Mouse (Mus musculus): Measurements from ENCODE around the gene Tedc1. TPM values are rescaled to one million over a fixed set of nuclear protein-coding genes. Genes with fewer than 3 reads are reported as not detected.

Gene Tedc1
- polyA plus RNA-seq (2014; fragmentation: Nextera tagmentation; extraction: Ambion mirVana), result 30.6 and 36.0 TPM in 2 replicates

DNA sequence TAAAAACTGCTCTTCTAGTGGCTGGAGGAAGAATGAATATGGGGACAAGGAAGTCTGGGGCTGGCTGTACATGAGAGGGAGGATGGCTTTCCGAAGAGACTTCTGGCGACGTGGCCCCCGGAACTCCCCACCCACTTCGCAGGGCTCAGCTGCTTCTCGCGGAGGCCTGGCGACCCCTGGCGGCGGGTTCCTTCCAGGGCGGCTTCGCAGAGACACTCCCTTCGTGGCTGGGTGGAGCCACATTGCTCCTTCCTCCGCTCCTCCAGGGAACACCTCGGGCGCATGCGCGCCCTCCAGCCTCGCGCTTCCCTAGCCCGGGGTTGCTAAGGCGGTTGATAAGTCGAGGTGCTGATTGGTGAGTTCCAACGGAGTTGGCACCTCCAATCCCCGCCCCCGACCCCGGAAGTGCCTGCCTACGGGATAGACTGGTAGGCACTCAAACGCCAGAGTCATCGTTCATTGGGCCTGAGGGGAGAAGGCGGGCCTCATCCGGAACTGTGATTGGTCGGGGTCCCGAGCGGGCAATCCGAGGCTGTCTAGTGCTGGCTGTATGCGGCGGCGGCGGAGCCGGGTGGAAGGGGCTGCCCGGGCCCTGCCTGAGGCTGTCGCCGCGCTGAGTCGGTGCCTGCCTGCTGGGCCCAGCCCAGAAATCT, at the start of gene Tedc1:
TSS of gene Tedc1 (plus strand) at position 535 of the 653 bp plus-strand sequence.
- H3K4me1 ChIP-seq (ENCODE audit: control insufficient read depth, insufficient read depth, low read length), result peaks cover 15% of the 10 kb centered on the region
- peaks cover 3% of the 10 kb centered on the region; the same call in 1 of the 2 replicates for H3K36me3 ChIP-seq (ENCODE audit: control insufficient read depth, insufficient read depth, low read length)
- 0 out of 2 replicates have a peak within 1 kb of the TSS, but pooled peaks have one; percentile 20 for H3K27ac ChIP-seq (ENCODE audit: low read depth, low read length)
- no peaks in the 10 kb centered on the region for H3K9me3 ChIP-seq (ENCODE audit: control insufficient read depth, low read length)
- DNase-seq (ENCODE audit: low spot score) (peak; percentile 99), ATAC-seq (ENCODE audit: insufficient read depth, low FRiP score, low TSS enrichment) (peak; percentile 98)
- peak within 1 kb of the TSS; percentile 59 for H3K4me3 ChIP-seq (ENCODE audit: low read depth, low read length)
- peak within 1 kb of the TSS; percentile 82 for H3K4me2 ChIP-seq (ENCODE audit: low read depth)
- WGBS, result under 1% methylated on average over 46 of the region's 46 CpGs
- H3K27me3 ChIP-seq (ENCODE audit: control insufficient read depth, insufficient read depth, low read length), result peaks cover 17% of the 10 kb centered on the region
- H3K9ac ChIP-seq (ENCODE audit: low read length), result peak within 1 kb of the TSS; percentile 62

DNA sequence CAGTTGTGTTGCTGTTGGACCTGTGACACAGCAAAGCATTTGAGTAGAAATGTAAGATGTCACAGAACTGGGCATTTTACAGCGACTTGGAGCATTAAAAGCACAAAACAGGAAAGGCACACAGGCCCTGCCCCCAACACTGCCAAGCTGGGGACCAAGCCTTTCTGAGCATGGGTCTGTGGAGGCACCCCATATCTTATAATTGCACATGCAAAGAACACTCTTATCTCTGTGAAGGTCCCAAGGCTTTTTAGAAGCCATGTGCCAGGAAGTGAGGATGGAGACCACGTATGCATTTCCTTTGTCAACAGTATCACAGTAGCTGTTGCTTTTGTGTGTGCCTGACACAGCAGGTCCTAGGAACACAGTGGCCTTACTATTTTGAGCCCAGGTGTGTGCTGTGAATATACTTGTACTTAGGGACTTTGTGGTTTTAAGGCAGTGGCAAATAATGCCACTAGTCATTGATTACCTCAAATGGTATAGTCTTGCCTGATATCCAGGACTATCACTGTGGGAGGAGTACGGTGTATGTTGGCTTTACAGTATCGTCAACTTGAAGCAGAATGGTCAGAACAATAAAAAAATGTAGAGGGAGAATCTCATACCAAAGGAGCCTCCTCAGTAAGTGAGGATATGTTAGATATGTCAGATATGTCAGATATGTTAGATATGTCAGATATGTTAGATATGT, 48.6 kb upstream of the Tedc1 start:
- H3K27me3 ChIP-seq (ENCODE audit: control insufficient read depth, insufficient read depth, low read length), result no peaks in the 10 kb centered on the region
- H3K4me2 ChIP-seq (ENCODE audit: low read depth), result no peak overlapping the region
- H3K4me3 ChIP-seq (ENCODE audit: low read depth, low read length), result no peak overlapping the region
- no peaks in the 10 kb centered on the region; the same call in 1 of the 2 replicates for H3K4me1 ChIP-seq (ENCODE audit: control insufficient read depth, insufficient read depth, low read length)
- no peak overlapping the region for H3K9ac ChIP-seq (ENCODE audit: low read length)
- WGBS, result 92% methylated on average over 4 of the region's 4 CpGs
- no peak for ATAC-seq (ENCODE audit: insufficient read depth, low FRiP score, low TSS enrichment)
- no peaks in the 10 kb centered on the region for H3K36me3 ChIP-seq (ENCODE audit: control insufficient read depth, insufficient read depth, low read length)
- no peak for DNase-seq (ENCODE audit: low spot score)
- H3K9me3 ChIP-seq (ENCODE audit: control insufficient read depth, low read length), result no peaks in the 10 kb centered on the region
- no peak overlapping the region for H3K27ac ChIP-seq (ENCODE audit: low read depth, low read length)

DNA sequence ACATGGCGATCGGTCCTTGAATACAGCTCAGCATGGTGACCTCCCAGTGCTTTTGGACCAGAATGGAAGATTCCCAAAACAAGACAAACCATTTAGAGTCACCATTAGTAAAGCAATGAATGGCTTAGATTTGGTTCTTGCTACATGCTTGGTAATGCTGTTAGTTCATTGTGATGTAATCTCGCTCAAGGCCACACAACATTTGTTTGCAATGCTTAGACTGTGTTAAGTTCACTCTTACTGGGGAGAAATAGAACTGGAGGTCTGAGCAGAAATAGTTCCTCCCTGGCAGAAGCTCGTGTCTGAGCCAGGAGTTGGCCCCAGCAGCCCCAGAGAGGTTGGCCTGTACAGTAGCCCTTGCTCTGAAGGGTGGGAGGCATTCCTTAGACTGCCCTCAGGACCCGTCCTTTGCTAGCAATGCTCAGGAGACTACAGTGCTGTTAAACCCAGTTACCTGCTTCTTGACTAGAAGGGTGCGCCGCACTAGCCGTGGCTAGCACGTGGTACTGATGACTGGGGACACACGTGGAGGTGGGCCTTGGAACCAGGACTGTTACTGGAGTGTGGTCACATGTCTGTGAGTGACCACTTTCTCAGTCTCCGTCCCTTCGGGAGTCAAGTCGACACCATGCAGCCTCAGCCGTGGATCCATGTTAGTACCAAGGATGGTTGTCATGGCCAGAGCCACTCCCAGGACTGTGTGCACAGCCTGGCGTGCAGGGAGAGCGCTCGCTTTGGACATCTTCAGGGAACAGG, 47.5 kb upstream of the Tedc1 start:
- Histone ChIP-seq H3K9me3 (ENCODE audit: control insufficient read depth, low read length) (no peaks in the 10 kb centered on the region), H3K4me1 (ENCODE audit: control insufficient read depth, insufficient read depth, low read length) (no peaks in the 10 kb centered on the region; the same call in 1 of the 2 replicates), H3K4me2 (ENCODE audit: low read depth) (no peak overlapping the region), H3K27me3 (ENCODE audit: control insufficient read depth, insufficient read depth, low read length) (no peaks in the 10 kb centered on the region), H3K4me3 (ENCODE audit: low read depth, low read length) (no peak overlapping the region), H3K27ac (ENCODE audit: low read depth, low read length) (no peak overlapping the region; the same call in 1 of the 2 replicates), H3K36me3 (ENCODE audit: control insufficient read depth, insufficient read depth, low read length) (peaks cover 2% of the 10 kb centered on the region; the same call in 1 of the 2 replicates), H3K9ac (ENCODE audit: low read length) (no peak overlapping the region)
- no peak for ATAC-seq (ENCODE audit: insufficient read depth, low FRiP score, low TSS enrichment)
- 87% methylated on average over 17 of the region's 17 CpGs for WGBS
- DNase-seq (ENCODE audit: low spot score), result no peak

DNA sequence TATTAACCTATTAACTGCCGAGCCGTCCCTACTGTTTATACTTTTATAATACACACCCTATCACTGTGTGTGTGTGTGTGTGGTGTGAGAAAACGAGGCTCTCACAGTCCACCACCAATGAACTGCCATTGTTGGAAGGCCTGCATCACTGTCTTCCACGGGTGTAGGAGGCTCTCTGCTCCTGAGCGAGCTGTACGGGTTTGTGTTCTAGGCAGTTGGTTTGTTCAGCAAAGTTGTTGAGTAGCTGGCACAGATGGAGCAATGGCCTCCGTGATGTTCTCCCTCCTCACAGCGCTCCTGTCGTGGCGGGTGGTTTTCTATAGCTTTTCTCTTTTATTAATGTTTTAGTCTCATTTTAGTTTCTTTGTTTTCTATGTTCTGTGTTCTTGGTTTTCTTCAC, 46.4 kb upstream of the Tedc1 start:
- WGBS, result 92% methylated on average over 10 of the region's 10 CpGs
- Histone ChIP-seq H3K9me3 (ENCODE audit: control insufficient read depth, low read length) (no peaks in the 10 kb centered on the region), H3K9ac (ENCODE audit: low read length) (no peak overlapping the region), H3K4me2 (ENCODE audit: low read depth) (no peak overlapping the region), H3K36me3 (ENCODE audit: control insufficient read depth, insufficient read depth, low read length) (peaks cover 5% of the 10 kb centered on the region; the same call in 1 of the 2 replicates), H3K27me3 (ENCODE audit: control insufficient read depth, insufficient read depth, low read length) (no peaks in the 10 kb centered on the region), H3K27ac (ENCODE audit: low read depth, low read length) (no peak overlapping the region), H3K4me1 (ENCODE audit: control insufficient read depth, insufficient read depth, low read length) (no peaks in the 10 kb centered on the region; the same call in 1 of the 2 replicates), H3K4me3 (ENCODE audit: low read depth, low read length) (no peak overlapping the region)
- DNase-seq (ENCODE audit: low spot score) (no peak), ATAC-seq (ENCODE audit: insufficient read depth, low FRiP score, low TSS enrichment) (no peak)

DNA sequence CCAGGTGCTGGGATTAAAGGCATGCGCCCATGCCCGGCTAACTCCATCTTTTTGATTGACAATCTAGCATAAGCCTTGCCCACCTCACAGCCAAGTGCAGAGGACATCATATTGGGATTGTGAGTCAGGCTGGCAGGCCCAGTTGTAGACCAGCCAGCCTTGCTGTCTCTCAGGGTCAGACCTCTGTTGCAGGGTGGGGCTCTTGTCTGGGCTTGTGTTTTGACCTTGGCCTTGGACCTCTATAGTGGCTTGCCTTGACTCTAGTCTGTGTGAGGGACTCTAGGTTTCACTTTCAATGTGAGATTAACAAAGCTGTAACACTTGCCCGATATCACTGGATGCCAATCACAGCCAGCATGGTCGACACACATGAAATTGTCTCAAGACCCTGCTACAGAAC, 42.1 kb upstream of the Tedc1 start:
- no peaks in the 10 kb centered on the region for H3K9me3 ChIP-seq (ENCODE audit: control insufficient read depth, low read length)
- WGBS, result 91% methylated on average over 4 of the region's 4 CpGs
- no peaks in the 10 kb centered on the region for H3K4me1 ChIP-seq (ENCODE audit: control insufficient read depth, insufficient read depth, low read length)

DNA sequence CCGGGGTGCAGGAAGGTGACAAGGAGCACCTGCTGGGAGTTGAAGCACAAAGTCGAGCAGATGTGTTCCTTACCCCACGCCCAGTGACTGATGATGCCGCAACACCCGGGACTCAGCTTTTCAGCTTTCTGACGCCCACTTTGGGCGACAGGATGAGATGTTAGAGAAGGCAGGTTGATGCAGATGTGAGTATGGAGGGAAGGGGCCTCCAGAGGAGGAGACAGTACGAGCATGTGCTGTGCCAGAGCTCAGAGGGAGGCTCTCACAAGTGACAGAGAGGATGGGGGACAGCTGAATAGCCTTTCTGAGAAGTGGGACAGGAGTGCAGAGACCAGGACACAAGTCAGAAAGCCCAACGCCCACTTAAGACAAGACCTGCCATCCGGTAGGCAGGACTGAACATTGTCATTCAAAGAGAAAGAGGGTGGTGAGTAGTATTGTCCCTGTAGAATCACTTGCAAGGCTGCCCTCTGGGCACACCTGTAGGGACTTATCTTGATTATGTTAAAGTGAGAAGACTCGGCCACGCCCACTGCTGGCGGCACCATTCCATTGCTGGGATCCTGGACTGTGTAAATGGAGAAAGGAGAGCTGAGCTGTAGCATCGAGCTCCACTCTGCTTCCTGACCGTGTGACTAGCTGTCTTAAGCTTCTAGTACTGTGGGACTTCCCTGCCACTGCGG, 41.2 kb upstream of the Tedc1 start:
- DNase-seq (ENCODE audit: low spot score), result no peak
- H3K4me2 ChIP-seq (ENCODE audit: low read depth), result no peak overlapping the region
- peaks cover 19% of the 10 kb centered on the region for H3K36me3 ChIP-seq (ENCODE audit: control insufficient read depth, insufficient read depth, low read length)
- no peaks in the 10 kb centered on the region for H3K27me3 ChIP-seq (ENCODE audit: control insufficient read depth, insufficient read depth, low read length)
- 86% methylated on average over 16 of the region's 16 CpGs for WGBS
- no peaks in the 10 kb centered on the region for H3K9me3 ChIP-seq (ENCODE audit: control insufficient read depth, low read length)
- no peaks in the 10 kb centered on the region for H3K4me1 ChIP-seq (ENCODE audit: control insufficient read depth, insufficient read depth, low read length)
- H3K9ac ChIP-seq (ENCODE audit: low read length), result no peak overlapping the region
- ATAC-seq (ENCODE audit: insufficient read depth, low FRiP score, low TSS enrichment), result no peak
- no peak overlapping the region for H3K27ac ChIP-seq (ENCODE audit: low read depth, low read length)
- H3K4me3 ChIP-seq (ENCODE audit: low read depth, low read length), result no peak overlapping the region

More for the DNA sequence above, 42.1 kb upstream of the Tedc1 start:
- H3K27ac ChIP-seq (ENCODE audit: low read depth, low read length), result no peak overlapping the region
- H3K36me3 ChIP-seq (ENCODE audit: control insufficient read depth, insufficient read depth, low read length), result peaks cover 19% of the 10 kb centered on the region
- H3K4me3 ChIP-seq (ENCODE audit: low read depth, low read length), result no peak overlapping the region
- H3K9ac ChIP-seq (ENCODE audit: low read length), result no peak overlapping the region
- no peak for DNase-seq (ENCODE audit: low spot score)
- ATAC-seq (ENCODE audit: insufficient read depth, low FRiP score, low TSS enrichment), result no peak
- no peak overlapping the region for H3K4me2 ChIP-seq (ENCODE audit: low read depth)
- H3K27me3 ChIP-seq (ENCODE audit: control insufficient read depth, insufficient read depth, low read length), result no peaks in the 10 kb centered on the region

DNA sequence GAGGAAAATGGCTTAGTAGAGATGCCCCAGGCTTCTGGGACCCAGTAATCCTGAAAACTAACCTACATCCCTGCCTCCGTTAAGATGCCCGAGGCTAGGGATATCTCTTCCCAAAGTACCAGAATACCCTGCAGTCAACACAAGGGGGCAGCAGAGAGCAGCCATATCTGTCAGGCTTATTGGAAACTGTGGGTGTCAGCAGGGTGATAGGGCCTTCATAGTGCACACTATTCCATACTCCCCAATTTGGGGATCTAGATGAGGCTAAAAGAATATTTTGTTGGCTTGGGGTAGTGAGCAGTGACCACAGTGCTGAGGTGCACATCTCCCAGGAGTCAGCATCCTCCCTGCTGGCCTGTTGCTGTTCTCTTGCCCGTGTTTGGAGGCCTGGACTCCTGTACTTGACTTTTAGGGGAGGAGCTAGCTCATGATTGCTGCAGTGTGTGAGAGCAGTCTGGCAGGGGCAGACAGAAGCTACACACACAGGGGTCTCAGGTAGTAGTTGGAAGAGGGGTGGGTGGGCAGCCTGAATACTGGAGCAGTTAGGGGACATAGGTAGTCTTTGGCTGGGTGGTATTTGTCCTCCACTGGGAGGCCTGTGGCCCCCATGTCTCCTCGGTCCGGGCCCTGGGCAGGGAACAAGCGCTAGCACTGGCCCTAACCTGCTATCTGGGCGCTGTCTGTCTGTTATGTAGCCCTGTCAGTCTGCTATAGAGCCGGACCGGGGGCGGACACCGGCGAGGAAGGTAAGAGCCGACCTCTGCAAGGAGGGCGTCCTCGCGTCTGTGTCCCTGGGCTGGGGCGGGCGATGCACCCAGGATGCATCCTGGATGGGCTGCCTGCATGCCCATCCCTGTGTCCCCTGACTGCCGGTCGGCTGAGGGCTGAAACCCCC, 36.5 kb upstream of the Tedc1 start:
- peak; percentile 79 for DNase-seq (ENCODE audit: low spot score)
- Histone ChIP-seq H3K4me3 (ENCODE audit: low read depth, low read length) (no peak overlapping the region), H3K36me3 (ENCODE audit: control insufficient read depth, insufficient read depth, low read length) (peaks cover 36% of the 10 kb centered on the region), H3K9me3 (ENCODE audit: control insufficient read depth, low read length) (no peaks in the 10 kb centered on the region), H3K4me1 (ENCODE audit: control insufficient read depth, insufficient read depth, low read length) (no peaks in the 10 kb centered on the region), H3K4me2 (ENCODE audit: low read depth) (no peak overlapping the region), H3K9ac (ENCODE audit: low read length) (no peak overlapping the region), H3K27me3 (ENCODE audit: control insufficient read depth, insufficient read depth, low read length) (no peaks in the 10 kb centered on the region), H3K27ac (ENCODE audit: low read depth, low read length) (no peak overlapping the region)
- peak; percentile 85 for ATAC-seq (ENCODE audit: insufficient read depth, low FRiP score, low TSS enrichment)
- WGBS, result 87% methylated on average over 18 of the region's 20 CpGs
